Mouse (Mus musculus): ENCODE measurements around the gene Pdzk1ip1. TPM values are rescaled to one million over a fixed set of nuclear protein-coding genes. Genes with fewer than 3 reads are reported as not detected.

The Pdzk1ip1 gene
- total RNA-seq, 2 experiments from 2014 or later: 0.42 to 0.67 TPM

- DNase-seq: no peak
Measured at GRCm38 (mm10) chr4:115121608-115122007, 33.1 kb downstream of the Pdzk1ip1 start.

- DNase-seq: no peak
Measured at GRCm38 (mm10) chr4:115123507-115123906, 35.0 kb downstream of the Pdzk1ip1 start.

- DNase-seq: no peak
Measured at GRCm38 (mm10) chr4:115124713-115125112, 36.2 kb downstream of the Pdzk1ip1 start.

GRCm38 (mm10) chr4:115133085-115133484, 44.6 kb downstream of the Pdzk1ip1 start:
- no peak for DNase-seq

GRCm38 (mm10) chr4:115133621-115134295, 45.2 kb downstream of the Pdzk1ip1 start, which contains the start of gene Cyp4x1:
Gene Cyp4x1, minus strand, starts transcription at chr4:115134281.
- no peak for DNase-seq

GRCm38 (mm10) chr4:115134296-115134630, 45.8 kb downstream of the Pdzk1ip1 start:
- no peak for DNase-seq

Other genes starting within 250 kb of the Pdzk1ip1 start
- under 1 TPM; 0.35 to 0.49 TPM for gene Foxd2, start 179.8 kb upstream of the Pdzk1ip1 start, total RNA-seq (2021)
- not detected for gene Foxe3, start 162.7 kb upstream of the Pdzk1ip1 start, total RNA-seq (2021)
- gene Cmpk1, start 101.5 kb upstream of the Pdzk1ip1 start, total RNA-seq (2021): 10 to 100 TPM; 36.5 to 36.6 TPM
- gene Stil, start 88.5 kb upstream of the Pdzk1ip1 start, total RNA-seq (2021): under 1 TPM; 0.20 to 0.23 TPM
- 1 to 10 TPM; 2.3 to 3.7 TPM for gene Tal1, start 32.3 kb upstream of the Pdzk1ip1 start, total RNA-seq (2021)
- gene Cyp4x1, start 45.6 kb downstream of the Pdzk1ip1 start, total RNA-seq (2021): not detected
- gene Cyp4a29, start 153.4 kb downstream of the Pdzk1ip1 start, total RNA-seq (2021): not detected
- gene Cyp4a12a, start 210.3 kb downstream of the Pdzk1ip1 start, total RNA-seq (2021): under 1 TPM in 1 of 2 experiments, not detected in 1; 0.15 TPM

All from heart, adult 18-20 months (tissue).